ENCODE assay signal across 23 mouse cellular contexts in genomic region chr13:46288372-46288771, GRCm38 (mm10). TPM values are rescaled to one million over a fixed set of nuclear protein-coding genes. Genes with fewer than 3 reads are reported as not detected.
A peak's percentile ranks its signal among the peaks of the same experiment; 100 is the strongest.
DNase-seq lines count a peak whose midpoint lies in the region; ATAC-seq and TF ChIP-seq lines count a peak whose summit lies in the region.
"Had no signal": no experiment of that assay in that cellular context is flagged by ENCODE, and none has a peak within 500 bp of the region (broad histone marks: within the 10 kb centered on the region; RNA-seq: fewer than 3 reads in every experiment).

No protein-coding gene starts in this region.

- ATAC-seq in kidney, embryonic 15.5 days (replicated peaks; ENCODE audit: low FRiP score): no peak
- ATAC-seq in embryonic facial prominence, embryonic 13.5 days (ENCODE audit: insufficient number of reproducible peaks, insufficient read depth, low FRiP score, low TSS enrichment, low read depth): no peak
- ATAC-seq: activated CD4-positive, CD25-positive, alpha-beta regulatory T cell, adult 4 months; forebrain, embryonic 15.5 days; hindbrain, postnatal 0 days; Patski had no signal

- no peaks in the 10 kb centered on the region for H3K36me3 ChIP-seq in kidney, embryonic 15.5 days
- H3K36me3 ChIP-seq in embryonic facial prominence, embryonic 13.5 days: no peaks in the 10 kb centered on the region
- no peaks in the 10 kb centered on the region for H3K36me3 ChIP-seq in myocyte (ENCODE audit: control insufficient read depth, insufficient read depth)
- H3K36me3 ChIP-seq: forebrain, embryonic 15.5 days; heart, embryonic 10.5 days; heart, embryonic 15.5 days; hindbrain, embryonic 13.5 days had no signal

- H3K4me1 ChIP-seq in kidney, embryonic 15.5 days: no peaks in the 10 kb centered on the region
- H3K4me1 ChIP-seq in embryonic facial prominence, embryonic 13.5 days: peaks cover 10% of the 10 kb centered on the region
- H3K4me1 ChIP-seq: forebrain, embryonic 15.5 days; heart, embryonic 10.5 days; heart, embryonic 15.5 days; hindbrain, embryonic 13.5 days had no signal

- 78% methylated on average over 5 of the region's 5 CpGs for WGBS in kidney, embryonic 15.5 days
- WGBS in embryonic facial prominence, embryonic 13.5 days: 40% methylated on average over 5 of the region's 5 CpGs

- no peak overlapping the region for H3K9ac ChIP-seq in kidney, embryonic 15.5 days
- H3K9ac ChIP-seq in embryonic facial prominence, embryonic 13.5 days: no peak overlapping the region
- H3K9ac ChIP-seq: forebrain, embryonic 15.5 days; heart, embryonic 15.5 days; hindbrain, embryonic 13.5 days had no signal

- no peaks in the 10 kb centered on the region for H3K27me3 ChIP-seq in kidney, embryonic 15.5 days
- H3K27me3 ChIP-seq in embryonic facial prominence, embryonic 13.5 days: no peaks in the 10 kb centered on the region
- H3K27me3 ChIP-seq in myocyte (ENCODE audit: control insufficient read depth, insufficient read depth, insufficient read length): no peaks in the 10 kb centered on the region
- H3K27me3 ChIP-seq: CH12.LX; forebrain, embryonic 15.5 days; heart, embryonic 15.5 days; hindbrain, embryonic 13.5 days; Patski had no signal

- no peaks in the 10 kb centered on the region for H3K79me2 ChIP-seq in myocyte (ENCODE audit: control insufficient read depth, insufficient read depth)

- no peak overlapping the region for H3K4me3 ChIP-seq in kidney, embryonic 15.5 days (replicated peaks)
- no peak overlapping the region for H3K4me3 ChIP-seq in embryonic facial prominence, embryonic 13.5 days
- H3K4me3 ChIP-seq in myocyte: no peak overlapping the region
- H3K4me3 ChIP-seq: forebrain, embryonic 15.5 days; heart, embryonic 10.5 days; heart, embryonic 15.5 days; hindbrain, embryonic 13.5 days had no signal

- H3ac ChIP-seq in myocyte (ENCODE audit: control insufficient read depth, insufficient read length): no peak overlapping the region

- H3K27ac ChIP-seq in kidney, embryonic 15.5 days: no peak overlapping the region
- peak overlapping the region; percentile 68; the same call in 1 of the 2 replicates for H3K27ac ChIP-seq in embryonic facial prominence, embryonic 13.5 days
- H3K27ac ChIP-seq: forebrain, embryonic 15.5 days; heart, embryonic 10.5 days; heart, embryonic 15.5 days; hindbrain, embryonic 13.5 days; hindbrain, postnatal 0 days had no signal

- TF ChIP-seq POLR2A in myocyte (IDR thresholded peaks at IDR 0.05; ENCODE audit: insufficient read length, low read depth): no peak

- no peaks in the 10 kb centered on the region for H3K9me3 ChIP-seq in kidney, embryonic 15.5 days (replicated peaks)
- no peaks in the 10 kb centered on the region for H3K9me3 ChIP-seq in embryonic facial prominence, embryonic 13.5 days
- H3K9me3 ChIP-seq: forebrain, embryonic 15.5 days; heart, embryonic 10.5 days; heart, embryonic 15.5 days; hindbrain, embryonic 13.5 days had no signal

- peak; percentile 29 for DNase-seq in kidney, adult 11 months
- DNase-seq in kidney, postnatal 14 days: peak; percentile 21
- DNase-seq in kidney, postnatal 4 days: no peak
- DNase-seq in lung, postnatal 14 days: no peak
- DNase-seq: adrenal gland, postnatal 25 days; cerebellum, adult 18-20 months; cerebellum, adult 9-11 months; cerebellum, postnatal 36 days; gastrocnemius, postnatal 10 days; heart, adult 18-20 months; heart, postnatal 14 days had no signal

- no peak overlapping the region for H3K4me2 ChIP-seq in kidney, embryonic 15.5 days
- no peak overlapping the region for H3K4me2 ChIP-seq in embryonic facial prominence, embryonic 13.5 days
- peak overlapping the region; percentile 43 for H3K4me2 ChIP-seq in myocyte (ENCODE audit: low read depth)
- H3K4me2 ChIP-seq: forebrain, embryonic 15.5 days; heart, embryonic 15.5 days; hindbrain, embryonic 13.5 days had no signal

TF ChIP-seq in myocyte, 11 proteins besides CTCF, POLR2A, EP300 and RAD21:
- TF ChIP-seq SRF (IDR thresholded peaks at IDR 0.05; ENCODE audit: control insufficient read depth, insufficient read length, low read depth) (no peak), USF1 (IDR thresholded peaks at IDR 0.05; ENCODE audit: low read depth) (no peak), MYOD1 (IDR thresholded peaks at IDR 0.05; ENCODE audit: control insufficient read depth in 1 of 3, insufficient read length in 2 of 3, low read depth in 2 of 3) (no peak), MAX (IDR thresholded peaks at IDR 0.05; ENCODE audit: low read depth) (no peak), REST (IDR thresholded peaks at IDR 0.05; ENCODE audit: insufficient read depth, insufficient read length) (no peak), MYOG (IDR thresholded peaks at IDR 0.05; ENCODE audit: control insufficient read depth in 1 of 3, insufficient read depth in 1 of 3, insufficient read length in 2 of 3, low read depth in 2 of 3) (no peak), POLR2AphosphoS2 (IDR thresholded peaks at IDR 0.05; ENCODE audit: insufficient read length, low read depth) (no peak), CEBPB (IDR thresholded peaks at IDR 0.05; ENCODE audit: insufficient read depth, poor library complexity, severe bottlenecking) (no peak), TCF3 (IDR thresholded peaks at IDR 0.05; ENCODE audit: insufficient read length, low read depth) (no peak)

RNA-seq across cellular contexts. Expression of gene Stmnd1, which starts 14.9 kb away (rescaled TPM):
- polyA plus RNA-seq in kidney, embryonic 15.5 days (2015; fragmentation: Nextera tagmentation; extraction: Ambion mirVana): 0.18 and 0.19 TPM in 2 replicates
- polyA plus RNA-seq in embryonic facial prominence, embryonic 13.5 days (2015; fragmentation: Nextera tagmentation; extraction: Ambion mirVana): not detected in 2 replicates
- polyA plus RNA-seq in myocyte (2012; fragmentation: generic; extraction: Trizol): 0.24 TPM
- polyA plus RNA-seq: activated CD4-positive, CD25-positive, alpha-beta regulatory T cell, adult 4 months; forebrain, embryonic 11.5 days; forebrain, embryonic 15.5 days; hindbrain, embryonic 13.5 days; Patski had no signal

Comparison
In these comparisons a context has a peak if more than half of its experiments do, and no peak if none do; other contexts are left out.
1. DNase-seq: peak in kidney, adult 11 months (single experiment) and kidney, postnatal 14 days (single experiment); none in kidney, postnatal 4 days (0 of 2) and lung, postnatal 14 days (single experiment).